Mouse (Mus musculus): Measurements from ENCODE around the gene Eif4e3. TPM values are rescaled to one million over a fixed set of nuclear protein-coding genes. Genes with fewer than 3 reads are reported as not detected.
A peak's percentile ranks its signal among the peaks of the same experiment; 100 is the strongest.

Gene Eif4e3
- 10 to 100 TPM; 12.5 to 13.0 TPM for total RNA-seq (2021)

- intact Hi-C loops (cut with DNase I): no loop called here
- DNase-seq (ENCODE audit: extremely low spot score in 1 of 2, low spot score in 2 of 2): peak in 1 of 2 experiments; percentile 65
These were observed at the start of gene Eif4e3, which contains the start of gene Gm20696 for GRCm38 (mm10) chr6:99666318-99667171. Gene Eif4e3, minus strand, starts transcription at chr6:99666771. Gene Gm20696, minus strand, starts transcription at chr6:99666797.

GRCm38 (mm10) chr6:99715913-99716312 is 49.3 kb upstream of the Eif4e3 start:
- DNase-seq (ENCODE audit: extremely low spot score in 1 of 2, low spot score in 2 of 2): no peak
- intact Hi-C loops (cut with DNase I): no loop called here

GRCm38 (mm10) chr6:99715191-99715590 is 48.6 kb upstream of the Eif4e3 start:
- intact Hi-C loops (cut with DNase I): no loop called here
- DNase-seq (ENCODE audit: extremely low spot score in 1 of 2, low spot score in 2 of 2): no peak

GRCm38 (mm10) chr6:99713256-99713655 is 46.7 kb upstream of the Eif4e3 start:
- no peak for DNase-seq (ENCODE audit: extremely low spot score in 1 of 2, low spot score in 2 of 2)
- intact Hi-C loops (cut with DNase I): no loop called here

- DNase-seq (ENCODE audit: extremely low spot score in 1 of 2, low spot score in 2 of 2): no peak
- intact Hi-C loops (cut with DNase I): no loop called here
These were observed 45.1 kb upstream of the Eif4e3 start for GRCm38 (mm10) chr6:99711576-99712101.

GRCm38 (mm10) chr6:99700484-99700883 is 33.9 kb upstream of the Eif4e3 start:
- DNase-seq (ENCODE audit: extremely low spot score in 1 of 2, low spot score in 2 of 2): no peak
- intact Hi-C loops (cut with DNase I): no loop called here

- intact Hi-C loops (cut with DNase I): no loop called here
- peak in 1 of 2 experiments; percentile 49 for DNase-seq (ENCODE audit: extremely low spot score in 1 of 2, low spot score in 2 of 2)
These were observed 26.6 kb upstream of the Eif4e3 start for GRCm38 (mm10) chr6:99692916-99693841.

- intact Hi-C loops (cut with DNase I): no loop called here
- peak in 1 of 2 experiments; percentile 75 for DNase-seq (ENCODE audit: extremely low spot score in 1 of 2, low spot score in 2 of 2)
These were observed 25.8 kb upstream of the Eif4e3 start, which contains the start of gene Gpr27 for GRCm38 (mm10) chr6:99692206-99692915. Gene Gpr27, plus strand, starts transcription at chr6:99692679.

GRCm38 (mm10) chr6:99691666-99692205 is 25.2 kb upstream of the Eif4e3 start:
- intact Hi-C loops (cut with DNase I): no loop called here
- DNase-seq (ENCODE audit: extremely low spot score in 1 of 2, low spot score in 2 of 2): no peak

- DNase-seq (ENCODE audit: extremely low spot score in 1 of 2, low spot score in 2 of 2): no peak
- intact Hi-C loops (cut with DNase I): no loop called here
These were observed 21.9 kb upstream of the Eif4e3 start for GRCm38 (mm10) chr6:99688513-99688912.

GRCm38 (mm10) chr6:99684899-99685298 is 18.3 kb upstream of the Eif4e3 start:
- intact Hi-C loops (cut with DNase I): loop anchor here (2.0 kb wide), 1 partner anchor 32 kb away; no protein-coding TSS in a partner anchor

GRCm38 (mm10) chr6:99683974-99684373 is 17.4 kb upstream of the Eif4e3 start:
- no peak for DNase-seq (ENCODE audit: extremely low spot score in 1 of 2, low spot score in 2 of 2)
- intact Hi-C loops (cut with DNase I): loop anchor here (2.0 kb wide), 1 partner anchor 31 kb away; no protein-coding TSS in a partner anchor

More at GRCm38 (mm10) chr6:99684899-99685298, 18.3 kb upstream of the Eif4e3 start:
- DNase-seq (ENCODE audit: extremely low spot score in 1 of 2, low spot score in 2 of 2): no peak

- DNase-seq (ENCODE audit: extremely low spot score in 1 of 2, low spot score in 2 of 2): no peak
- intact Hi-C loops (cut with DNase I): loop anchor here (10.0 kb wide), 1 partner anchor 1197 kb away; no protein-coding TSS in a partner anchor
These were observed 11.5 kb upstream of the Eif4e3 start for GRCm38 (mm10) chr6:99678108-99678507.

- DNase-seq (ENCODE audit: extremely low spot score in 1 of 2, low spot score in 2 of 2): no peak
- intact Hi-C loops (cut with DNase I): loop anchor here (10.0 kb wide), 1 partner anchor 1197 kb away; no protein-coding TSS in a partner anchor
These were observed 10.8 kb upstream of the Eif4e3 start for GRCm38 (mm10) chr6:99677325-99677724.

- intact Hi-C loops (cut with DNase I): loop anchor here (10.0 kb wide), 1 partner anchor 1200 kb away; no protein-coding TSS in a partner anchor
- DNase-seq (ENCODE audit: extremely low spot score in 1 of 2, low spot score in 2 of 2): no peak
These were observed 7.9 kb upstream of the Eif4e3 start for GRCm38 (mm10) chr6:99674482-99674881.

- intact Hi-C loops (cut with DNase I): loop anchor here (10.0 kb wide), 1 partner anchor 1203 kb away; no protein-coding TSS in a partner anchor
- no peak for DNase-seq (ENCODE audit: extremely low spot score in 1 of 2, low spot score in 2 of 2)
These were observed 5.2 kb upstream of the Eif4e3 start for GRCm38 (mm10) chr6:99671768-99672167.

- intact Hi-C loops (cut with DNase I): loop anchor here (10.0 kb wide), 1 partner anchor 1204 kb away; no protein-coding TSS in a partner anchor
- DNase-seq (ENCODE audit: extremely low spot score in 1 of 2, low spot score in 2 of 2): peak; percentile 59 to 70
These were observed 4.0 kb upstream of the Eif4e3 start for GRCm38 (mm10) chr6:99670481-99671119.
